Comparison of ENCODE assay signal across 15 mouse cellular contexts in genomic region chr13:83627429-83627828, GRCm38 (mm10).
"Had no signal": no experiment of that assay in that cellular context is flagged by ENCODE, and none has a peak within 500 bp of the region (broad histone marks: within the 10 kb centered on the region; RNA-seq: fewer than 3 reads in every experiment).

No protein-coding gene starts in this region.

- DNase-seq: cerebellum, adult 9-10 months; cerebellum, adult 9-11 months; cerebellum, postnatal 10 days; cerebellum, postnatal 14 days; cerebellum, postnatal 25 days; cerebellum, postnatal 36 days; embryo, embryonic 11 days; forebrain, postnatal 0 days; gastrocnemius, adult 2 months; gastrocnemius, postnatal 10 days; gastrocnemius, postnatal 14 days; gastrocnemius, postnatal 25 days; gastrocnemius, postnatal 36 days; heart, adult 18-20 months; heart, adult 2 months had no signal
